Mouse (Mus musculus) limb, embryonic 11.5 days (tissue): ENCODE results near the gene Hdac4. TPM values are rescaled to one million over a fixed set of nuclear protein-coding genes. Genes with fewer than 3 reads are reported as not detected.

Source experiments
- ATAC-seq: fragments of 200-750 bp; cut with Nextera tagmentation; 2 replicates; pipeline ENCODE4 v1.8.0; 2017; ENCODE audit warnings: low read depth; ENCODE audit not compliant: insufficient number of reproducible peaks, low FRiP score, low TSS enrichment
- DNase-seq: peaks from one replicate; pipeline ENCODE4 v3.0.0-alpha.2; 2015; ENCODE audit warnings: low spot score
- H3K27ac ChIP-seq: fragments of 300-500 bp; sonication (generic); replicated peaks from 2 replicates; pipeline ENCODE4 v1.5.1; 2014; ENCODE audit warnings: low read depth, mild to moderate bottlenecking, low read length
- H3K27me3 ChIP-seq: fragments of 300-500 bp; sonication (generic); 2 replicates; pipeline ENCODE4 v1.6.1; 2014; ENCODE audit warnings: mild to moderate bottlenecking, low read length, mixed read lengths; ENCODE audit not compliant: control insufficient read depth, insufficient read depth
- H3K36me3 ChIP-seq: fragments of 300-500 bp; sonication (generic); 2 replicates; pipeline ENCODE4 v1.6.1; 2014; ENCODE audit warnings: mild to moderate bottlenecking, low read length, moderate library complexity, mixed read lengths; ENCODE audit not compliant: control insufficient read depth, insufficient read depth
- H3K4me1 ChIP-seq: fragments of 300-500 bp; sonication (generic); 2 replicates; pipeline ENCODE4 v1.6.1; 2014; ENCODE audit warnings: low read length, mixed read lengths; ENCODE audit not compliant: control insufficient read depth, insufficient read depth
- H3K4me2 ChIP-seq: fragments of 300-500 bp; sonication (generic); 2 replicates; pipeline ENCODE4 v1.6.1; 2014; ENCODE audit warnings: low read depth, mild to moderate bottlenecking, moderate library complexity; ENCODE audit not compliant: severe bottlenecking
- H3K4me3 ChIP-seq: fragments of 300-500 bp; sonication (generic); 2 replicates; pipeline ENCODE4 v1.5.1; 2014; ENCODE audit warnings: low read depth, low read length
- H3K9ac ChIP-seq: fragments of 300-500 bp; sonication (generic); 2 replicates; pipeline ENCODE4 v1.6.1; 2014; ENCODE audit warnings: mild to moderate bottlenecking, low read length
- H3K9me3 ChIP-seq: fragments of 300-500 bp; sonication (generic); 2 replicates; pipeline ENCODE4 v1.6.1; 2016; ENCODE audit warnings: low read length; ENCODE audit not compliant: control insufficient read depth
- WGBS: fragments of 180-500 bp; shearing (Covaris S2); extraction: QIAGEN DNeasy Blood & Tissue Kit; methylation state at CpG from one replicate; pipeline ENCODE4 v1.1.7; 2014; 5-methylcytosine and 5-hydroxymethylcytosine counted together
- polyA plus RNA-seq: library from polyadenylated mRNA; unstranded; fragments of >200 nt; fragmentation: Nextera tagmentation; extraction: Ambion mirVana; gene quantifications from 2 replicates; pipeline ENCODE4 v1.2.1, GENCODE M21; 2014

Gene Hdac4
- polyA plus RNA-seq, 1 experiment from 2014 or later = 24.2 TPM

DNA sequence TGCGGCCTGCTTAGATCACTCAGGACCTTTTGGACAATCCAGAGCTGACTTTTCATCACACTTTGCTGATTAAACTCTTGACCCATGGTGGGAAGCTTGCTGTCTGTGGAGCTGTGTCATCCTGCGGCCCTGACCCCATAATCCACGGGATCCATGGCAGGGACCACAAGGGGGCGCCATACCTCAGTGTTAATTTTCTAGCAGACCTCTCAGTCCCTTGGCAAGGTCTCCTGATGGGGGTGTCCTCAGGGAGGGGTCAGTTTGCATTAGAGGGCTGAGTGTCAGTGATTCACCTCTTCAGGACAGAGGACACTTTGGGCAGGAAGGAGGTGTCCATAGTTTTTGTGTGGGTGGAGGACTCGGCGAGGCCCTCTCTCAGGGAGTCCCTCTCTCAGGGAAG lies 281.6 kb downstream of the Hdac4 start:
- DNase-seq (peak; percentile 75), ATAC-seq (no peak)
- no peaks in the 10 kb centered on the region for H3K36me3 ChIP-seq
- H3K9me3 ChIP-seq = no peaks in the 10 kb centered on the region
- 0 out of 2 replicates have a peak, but pooled peaks cover 3% of the 10 kb centered on the region for H3K4me1 ChIP-seq
- H3K4me2 ChIP-seq = no peak overlapping the region
- WGBS = 48% methylated on average over 6 of the region's 6 CpGs
- no peak overlapping the region for H3K9ac ChIP-seq
- H3K4me3 ChIP-seq = no peak overlapping the region
- no peak overlapping the region for H3K27ac ChIP-seq
- no peaks in the 10 kb centered on the region for H3K27me3 ChIP-seq

DNA sequence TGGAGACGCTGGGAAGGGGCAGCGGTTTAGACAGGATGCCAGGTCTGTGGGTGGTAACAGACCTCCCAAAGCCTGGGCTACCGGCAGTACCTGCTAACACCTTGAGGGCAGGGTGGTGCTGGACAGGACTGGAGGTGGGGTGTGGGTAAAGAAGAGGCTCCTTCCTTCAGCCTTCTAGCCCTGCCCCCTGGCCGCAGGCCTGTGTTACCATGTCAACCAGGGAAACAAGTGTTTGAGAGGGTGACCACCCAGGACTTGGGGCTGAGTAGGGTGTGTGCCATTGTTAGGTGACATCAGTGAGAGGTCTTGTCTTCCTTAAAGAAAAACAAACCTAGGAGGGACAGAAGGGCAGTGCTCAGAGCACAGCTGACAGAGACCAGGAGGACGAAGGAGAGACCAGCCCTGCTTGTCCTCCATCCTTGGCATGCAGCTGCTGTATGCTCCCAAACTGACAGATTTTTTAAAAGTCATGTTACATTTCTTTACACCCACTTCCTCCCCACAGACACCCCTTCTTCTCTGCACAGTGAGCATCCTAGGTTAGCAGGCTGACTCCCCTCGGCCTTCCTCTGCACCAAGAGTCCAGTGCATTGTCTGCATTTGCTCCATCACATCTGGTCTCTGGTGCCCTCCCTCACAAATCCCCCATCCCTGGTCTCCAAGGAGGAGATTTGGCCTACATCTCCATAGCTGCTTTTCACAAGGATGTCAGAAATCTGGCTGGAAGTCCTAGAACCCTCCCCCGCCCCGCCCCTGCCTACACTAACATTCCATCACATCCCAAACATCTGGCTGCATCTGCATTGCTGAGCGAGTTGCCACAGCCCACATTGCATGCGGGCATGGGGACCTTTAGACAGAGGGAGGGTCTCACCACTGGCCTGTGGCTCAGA lies 283.0 kb downstream of the Hdac4 start:
- no peak for ATAC-seq
- Histone ChIP-seq H3K4me1 (0 out of 2 replicates have a peak, but pooled peaks cover 3% of the 10 kb centered on the region), H3K27ac (no peak overlapping the region)

DNA sequence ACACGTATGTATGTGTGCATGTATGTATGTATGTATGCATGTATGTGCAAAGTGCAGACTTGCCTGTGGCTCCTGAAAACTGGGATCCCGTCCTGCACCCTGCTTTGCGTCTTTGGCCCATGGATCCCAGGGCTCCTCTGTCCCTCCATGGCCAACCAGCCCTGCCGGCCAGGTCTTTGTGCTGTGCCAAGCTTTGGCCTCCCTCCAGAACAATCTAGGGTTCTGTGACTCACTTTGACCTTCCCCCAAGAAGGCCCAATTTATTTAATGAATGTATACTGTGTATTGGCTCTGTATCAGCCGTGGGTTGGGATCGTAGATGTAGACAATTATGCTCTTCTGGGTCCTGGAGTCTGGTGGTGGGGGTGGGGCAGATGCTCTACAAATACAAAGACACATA lies 290.2 kb downstream of the Hdac4 start:
- WGBS = 91% methylated on average over 6 of the region's 6 CpGs
- ATAC-seq = no peak
- Histone ChIP-seq H3K4me3 (no peak overlapping the region), H3K9me3 (no peaks in the 10 kb centered on the region), H3K27ac (no peak overlapping the region), H3K9ac (no peak overlapping the region), H3K27me3 (no peaks in the 10 kb centered on the region), H3K4me2 (no peak overlapping the region), H3K4me1 (no peaks in the 10 kb centered on the region), H3K36me3 (no peaks in the 10 kb centered on the region)
- no peak for DNase-seq

More for the DNA sequence above, 283.0 kb downstream of the Hdac4 start:
- Histone ChIP-seq H3K4me2 (no peak overlapping the region), H3K9ac (no peak overlapping the region), H3K4me3 (no peak overlapping the region), H3K27me3 (no peaks in the 10 kb centered on the region), H3K9me3 (no peaks in the 10 kb centered on the region), H3K36me3 (no peaks in the 10 kb centered on the region)
- DNase-seq = no peak
- 36% methylated on average over 10 of the region's 10 CpGs for WGBS

DNA sequence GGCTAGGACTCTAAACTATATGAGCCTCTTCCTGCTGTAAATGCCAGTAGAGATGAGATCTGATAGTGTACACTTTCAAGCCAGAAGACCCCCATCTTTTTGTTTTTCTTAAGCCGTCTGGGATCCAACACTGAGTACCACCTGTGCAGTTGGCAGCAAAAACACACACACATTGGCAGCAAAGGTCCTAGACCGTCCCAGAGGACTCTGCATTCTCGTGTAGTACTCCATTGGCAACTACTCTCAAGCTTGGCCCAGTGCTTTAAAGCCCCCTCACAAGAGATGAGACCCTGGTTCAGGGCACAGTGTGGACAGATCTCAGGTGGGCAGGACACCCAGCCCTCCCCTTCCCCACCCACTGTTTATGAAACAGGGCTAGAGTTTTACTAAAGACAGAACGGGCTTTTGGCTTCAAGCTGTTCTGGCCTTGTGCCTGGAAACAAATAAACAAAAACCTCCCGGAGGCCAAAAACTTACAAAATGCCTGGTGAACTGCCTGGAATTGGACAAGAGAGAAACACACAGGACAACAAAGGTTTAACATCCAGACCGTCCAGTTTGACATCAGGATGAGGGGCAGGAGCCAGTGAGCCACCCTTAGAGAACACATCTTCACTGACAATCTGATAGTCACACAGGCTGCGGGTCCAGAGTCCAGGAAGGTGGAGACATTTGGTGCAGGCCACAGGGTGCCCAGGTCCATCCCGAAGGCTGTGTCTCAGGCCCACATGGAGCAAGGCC lies 292.1 kb downstream of the Hdac4 start:
- Histone ChIP-seq H3K9me3 (no peaks in the 10 kb centered on the region), H3K4me3 (no peak overlapping the region), H3K27ac (no peak overlapping the region), H3K27me3 (no peaks in the 10 kb centered on the region), H3K4me1 (no peaks in the 10 kb centered on the region), H3K4me2 (no peak overlapping the region), H3K9ac (no peak overlapping the region), H3K36me3 (no peaks in the 10 kb centered on the region)
- ATAC-seq (no peak), DNase-seq (no peak)
- WGBS = 72% methylated on average over 8 of the region's 8 CpGs

DNA sequence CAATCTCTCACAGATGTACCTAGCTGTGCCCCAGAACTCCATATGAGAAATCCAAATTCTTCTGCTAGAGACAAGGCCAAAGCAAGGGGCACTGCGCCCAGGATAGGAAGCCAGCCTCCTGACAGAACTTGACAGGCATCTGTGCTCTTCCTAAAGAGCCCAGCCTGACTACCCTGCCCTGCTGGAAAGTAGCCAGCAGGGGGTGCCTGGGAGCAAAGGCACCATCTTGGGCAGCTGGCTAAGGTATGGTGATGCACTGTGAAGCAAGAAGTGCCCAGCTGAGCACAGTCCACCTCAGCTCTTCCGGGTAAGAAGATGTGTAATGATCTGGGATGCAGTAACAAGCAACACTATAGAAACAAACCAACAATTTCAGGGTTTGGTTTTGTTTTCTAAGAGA lies 298.4 kb downstream of the Hdac4 start:
- no peak overlapping the region for H3K4me2 ChIP-seq
- no peaks in the 10 kb centered on the region for H3K27me3 ChIP-seq
- H3K4me3 ChIP-seq = no peak overlapping the region
- H3K36me3 ChIP-seq = no peaks in the 10 kb centered on the region
- no peak overlapping the region for H3K27ac ChIP-seq
- H3K9ac ChIP-seq = no peak overlapping the region
- DNase-seq (no peak), ATAC-seq (no peak)
- H3K4me1 ChIP-seq = no peaks in the 10 kb centered on the region
- no peaks in the 10 kb centered on the region for H3K9me3 ChIP-seq
- 90% methylated on average over 2 of the region's 2 CpGs for WGBS

DNA sequence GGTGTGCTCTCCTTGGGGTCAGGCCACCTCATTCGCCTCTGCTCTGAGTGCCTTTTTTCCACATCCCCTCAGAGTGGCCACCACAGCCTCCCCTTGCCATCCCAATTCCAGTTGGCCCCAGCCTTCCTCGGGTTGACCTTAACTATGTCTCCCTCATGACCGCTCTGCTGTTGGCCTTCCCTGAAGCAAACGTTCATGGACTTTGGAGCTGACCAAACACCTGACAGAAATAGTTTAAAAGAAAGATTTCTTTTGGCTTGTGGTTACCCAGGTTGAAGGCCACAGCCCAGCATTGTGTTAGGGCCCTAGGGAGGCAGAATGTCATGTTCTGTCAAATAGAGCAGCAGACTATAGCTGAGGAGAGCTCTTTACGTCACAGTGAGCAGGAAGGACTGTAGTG lies 301.2 kb downstream of the Hdac4 start:
- Histone ChIP-seq H3K9me3 (no peaks in the 10 kb centered on the region), H3K36me3 (no peaks in the 10 kb centered on the region), H3K4me3 (no peak overlapping the region), H3K4me1 (no peaks in the 10 kb centered on the region), H3K4me2 (no peak overlapping the region), H3K27me3 (no peaks in the 10 kb centered on the region), H3K9ac (no peak overlapping the region), H3K27ac (no peak overlapping the region)
- ATAC-seq (no peak), DNase-seq (no peak)
- WGBS = 89% methylated on average over 5 of the region's 5 CpGs

DNA sequence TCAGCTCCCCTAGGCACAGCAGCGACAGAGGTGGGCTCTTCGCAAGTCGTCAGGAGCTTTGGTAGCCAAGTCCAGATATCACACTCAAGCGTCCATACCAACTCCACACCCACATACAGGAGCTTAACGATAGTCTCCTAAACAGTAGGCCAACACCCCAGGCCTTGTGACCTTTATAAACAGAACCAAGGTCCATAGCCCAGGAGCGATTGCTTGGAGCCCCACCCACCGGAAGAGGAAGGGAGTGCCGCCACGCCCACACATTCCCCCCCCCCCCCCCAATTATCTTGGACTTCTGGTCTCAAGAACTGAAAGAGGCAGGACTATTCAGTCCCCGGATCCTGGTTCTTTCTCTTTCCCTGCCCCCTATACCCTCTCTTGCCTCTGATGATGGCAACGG lies 301.9 kb downstream of the Hdac4 start:
- ATAC-seq (no peak), DNase-seq (no peak)
- Histone ChIP-seq H3K36me3 (no peaks in the 10 kb centered on the region), H3K4me2 (no peak overlapping the region), H3K9me3 (no peaks in the 10 kb centered on the region), H3K4me3 (no peak overlapping the region), H3K27me3 (no peaks in the 10 kb centered on the region), H3K9ac (no peak overlapping the region), H3K4me1 (no peaks in the 10 kb centered on the region), H3K27ac (no peak overlapping the region)
- 95% methylated on average over 11 of the region's 11 CpGs for WGBS

DNA sequence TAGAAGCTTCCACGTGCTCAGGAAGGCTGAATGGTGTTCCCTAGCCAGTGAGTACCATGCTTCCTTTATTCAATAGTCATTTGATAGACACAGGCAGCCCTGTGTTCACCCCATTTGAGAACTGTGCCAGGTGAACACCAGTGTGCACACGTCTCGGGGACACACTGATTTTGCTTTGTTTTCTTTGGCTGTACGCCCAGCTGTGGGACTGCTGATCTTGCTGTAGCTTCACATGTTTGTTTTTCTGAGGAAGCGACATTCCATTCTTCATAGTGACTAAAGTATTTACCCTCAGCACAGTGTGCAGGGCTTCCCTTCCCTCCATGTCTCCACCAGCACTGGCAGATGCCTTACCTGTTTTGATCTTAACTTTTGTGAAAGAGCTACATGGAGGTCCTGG lies 312.4 kb downstream of the Hdac4 start:
- H3K4me2 ChIP-seq = no peak overlapping the region
- ATAC-seq = no peak
- no peak for DNase-seq
- no peaks in the 10 kb centered on the region for H3K4me1 ChIP-seq
- H3K27ac ChIP-seq = no peak overlapping the region
- H3K9me3 ChIP-seq = no peaks in the 10 kb centered on the region; the same call in 1 of the 2 replicates
- WGBS = 89% methylated on average over 5 of the region's 5 CpGs
- no peaks in the 10 kb centered on the region for H3K27me3 ChIP-seq
- no peaks in the 10 kb centered on the region for H3K36me3 ChIP-seq
- H3K4me3 ChIP-seq = no peak overlapping the region
- H3K9ac ChIP-seq = no peak overlapping the region
